In genomic region chr14:41013143-41013542, GRCm38 (mm10) we compare ENCODE assay signal across 9 mouse cellular contexts. TPM values are rescaled to one million over a fixed set of nuclear protein-coding genes. Genes with fewer than 3 reads are reported as not detected.
DNase-seq lines count a peak whose midpoint lies in the region; ATAC-seq lines count a peak whose summit lies in the region.
"Had no signal": no experiment of that assay in that cellular context is flagged by ENCODE, and none has a peak within 500 bp of the region (broad histone marks: within the 10 kb centered on the region; RNA-seq: fewer than 3 reads in every experiment).

No protein-coding gene starts in this region.

- H3K27me3 ChIP-seq in heart, embryonic 14.5 days (ENCODE audit: control insufficient read depth, insufficient read depth, low read length) = no peaks in the 10 kb centered on the region
- no peaks in the 10 kb centered on the region for H3K27me3 ChIP-seq in hindbrain, embryonic 11.5 days (ENCODE audit: control insufficient read depth, insufficient read depth, low read length)
- H3K27me3 ChIP-seq: Patski had no signal

- H3K27ac ChIP-seq in heart, embryonic 14.5 days (replicated peaks in 1 of 2; ENCODE audit: control insufficient read depth in 1 of 2, insufficient read depth in 1 of 2, low read depth in 2 of 2, low read length in 2 of 2) = no peak overlapping the region; a peak in 1 of 4 replicates
- no peak overlapping the region for H3K27ac ChIP-seq in hindbrain, embryonic 11.5 days (ENCODE audit: low read depth, low read length)

- peak overlapping the region; percentile 59 to 73 for H3K4me3 ChIP-seq in heart, embryonic 14.5 days (ENCODE audit: control insufficient read depth in 1 of 2, insufficient read depth in 1 of 2, low read depth in 1 of 2, low read length in 2 of 2)
- peak overlapping the region; percentile 58 for H3K4me3 ChIP-seq in hindbrain, embryonic 11.5 days (ENCODE audit: low read depth, low read length)

- H3K4me2 ChIP-seq in heart, embryonic 14.5 days (ENCODE audit: low read length) = peak overlapping the region; percentile 97
- peak overlapping the region; percentile 87 for H3K4me2 ChIP-seq in hindbrain, embryonic 11.5 days (replicated peaks; ENCODE audit: low read depth, low read length)

- H3K4me1 ChIP-seq in heart, embryonic 14.5 days (ENCODE audit: control insufficient read depth in 2 of 2, insufficient read depth in 2 of 2, low read length in 2 of 2) = peaks cover 13 to 24% of the 10 kb centered on the region in 2 experiments
- H3K4me1 ChIP-seq in hindbrain, embryonic 11.5 days (replicated peaks; ENCODE audit: control insufficient read depth, insufficient read depth, low read length) = no peaks in the 10 kb centered on the region

- DNase-seq in heart, adult 9 months (ENCODE audit: low spot score in 2 of 2) = no peak
- DNase-seq in adipocyte (ENCODE audit: low spot score) = peak; percentile 21
- DNase-seq in hindbrain, embryonic 11.5 days (ENCODE audit: low spot score) = no peak
- DNase-seq in ovary, postnatal 36 days (ENCODE audit: low spot score) = no peak
- no peak for DNase-seq in right cerebral cortex, postnatal 4 days
- no peak for DNase-seq in ovary, postnatal 14 days (ENCODE audit: low spot score)

- H3K9me3 ChIP-seq in heart, embryonic 14.5 days (ENCODE audit: control insufficient read depth, low read length) = no peaks in the 10 kb centered on the region
- H3K9me3 ChIP-seq in hindbrain, embryonic 11.5 days (ENCODE audit: control insufficient read depth, low read length) = no peaks in the 10 kb centered on the region

- H3K9ac ChIP-seq in heart, embryonic 14.5 days (ENCODE audit: low read length) = peak overlapping the region; percentile 87
- H3K9ac ChIP-seq in hindbrain, embryonic 11.5 days (ENCODE audit: low read depth, low read length) = peak overlapping the region; percentile 76

- no peak for ATAC-seq in heart, embryonic 14.5 days (ENCODE audit: insufficient number of reproducible peaks, insufficient read depth, low FRiP score, low read depth)
- peak; percentile 11; the same call in 1 of the 2 replicates for ATAC-seq in hindbrain, embryonic 11.5 days (ENCODE audit: low FRiP score)
- 0 out of 2 replicates have a peak, but pooled peaks have one; percentile 17 for ATAC-seq in megakaryocyte-erythroid progenitor cell, adult 5-6 weeks (replicated peaks; ENCODE audit: low FRiP score, low TSS enrichment, poor library complexity, severe bottlenecking)
- ATAC-seq: Patski had no signal

- H3K36me3 ChIP-seq in heart, embryonic 14.5 days (ENCODE audit: control insufficient read depth, insufficient read depth, low read length) = no peaks in the 10 kb centered on the region
- no peaks in the 10 kb centered on the region for H3K36me3 ChIP-seq in hindbrain, embryonic 11.5 days (ENCODE audit: control insufficient read depth, insufficient read depth, low read length)

- WGBS in heart, embryonic 14.5 days = 17% methylated on average over 9 of the region's 9 CpGs
- 22% methylated on average over 9 of the region's 9 CpGs for WGBS in hindbrain, embryonic 11.5 days

RNA-seq across cellular contexts. Expression of gene Fam213a, which starts 0.4 kb away (rescaled TPM):
- polyA plus RNA-seq in heart, embryonic 14.5 days (2014; fragmentation: Nextera tagmentation; extraction: Ambion mirVana) = 42.2 and 46.7 TPM in 2 replicates
- 54.9 and 65.8 TPM in 2 replicates for polyA plus RNA-seq in hindbrain, embryonic 11.5 days (2014; fragmentation: Nextera tagmentation; extraction: Ambion mirVana)
- 29.9 and 70.4 TPM in 2 replicates for total RNA-seq in megakaryocyte-erythroid progenitor cell, adult 5-6 weeks (2014; fragmentation: Nextera tagmentation)
- total RNA-seq in megakaryocyte-erythroid progenitor cell, adult 5-6 weeks (2017) = 73.6 and 75.3 TPM in 2 replicates

RNA-seq across cellular contexts. Expression of gene Tspan14, which starts 46.5 kb away (rescaled TPM):
- 43.4 and 45.2 TPM in 2 replicates for polyA plus RNA-seq in heart, embryonic 14.5 days (2014; fragmentation: Nextera tagmentation; extraction: Ambion mirVana)
- 96.5 and 105 TPM in 2 replicates for polyA plus RNA-seq in hindbrain, embryonic 11.5 days (2014; fragmentation: Nextera tagmentation; extraction: Ambion mirVana)
- 8.6 and 13.3 TPM in 2 replicates for total RNA-seq in megakaryocyte-erythroid progenitor cell, adult 5-6 weeks (2014; fragmentation: Nextera tagmentation)
- 9.3 and 12.9 TPM in 2 replicates for total RNA-seq in megakaryocyte-erythroid progenitor cell, adult 5-6 weeks (2017)

RNA-seq across cellular contexts. Expression of gene Dydc2, which starts 55.9 kb away (rescaled TPM):
- polyA plus RNA-seq in heart, embryonic 14.5 days (2014; fragmentation: Nextera tagmentation; extraction: Ambion mirVana) = 0.26 and 0.34 TPM in 2 replicates
- 0.32 and 0.93 TPM in 2 replicates for polyA plus RNA-seq in hindbrain, embryonic 11.5 days (2014; fragmentation: Nextera tagmentation; extraction: Ambion mirVana)
- not detected in 2 replicates for total RNA-seq in megakaryocyte-erythroid progenitor cell, adult 5-6 weeks (2014; fragmentation: Nextera tagmentation)
- not detected in 2 replicates for total RNA-seq in megakaryocyte-erythroid progenitor cell, adult 5-6 weeks (2017)

RNA-seq across cellular contexts. Expression of gene Dydc1, which starts 59.6 kb away (rescaled TPM):
- 0.26 TPM in 1 of 2 replicates, not detected in the other for polyA plus RNA-seq in heart, embryonic 14.5 days (2014; fragmentation: Nextera tagmentation; extraction: Ambion mirVana)
- polyA plus RNA-seq in hindbrain, embryonic 11.5 days (2014; fragmentation: Nextera tagmentation; extraction: Ambion mirVana) = 0.63 TPM in 1 of 2 replicates, not detected in the other
- not detected in 2 replicates for total RNA-seq in megakaryocyte-erythroid progenitor cell, adult 5-6 weeks (2014; fragmentation: Nextera tagmentation)
- total RNA-seq in megakaryocyte-erythroid progenitor cell, adult 5-6 weeks (2017) = not detected in 2 replicates
- polyA plus RNA-seq: Patski had no signal
